Mouse (Mus musculus): ENCODE data around the gene Rab4a.

The Rab4a gene

GRCm38 (mm10) chr8:123805718-123806373, at the start of gene Rab4a:
TSS of gene Rab4a (plus strand) at chr8:123805985.
- no peak for DNase-seq (ENCODE audit: low read depth in 1 of 2, low spot score in 2 of 2)

- no peak for DNase-seq (ENCODE audit: low read depth in 1 of 2, low spot score in 2 of 2)
Observed at GRCm38 (mm10) chr8:123756901-123757300, 48.9 kb upstream of the Rab4a start.

- DNase-seq (ENCODE audit: low read depth in 1 of 2, low spot score in 2 of 2) = no peak
Observed at GRCm38 (mm10) chr8:123758935-123759334, 46.9 kb upstream of the Rab4a start.

- DNase-seq (ENCODE audit: low read depth in 1 of 2, low spot score in 2 of 2) = no peak
Observed at GRCm38 (mm10) chr8:123759933-123760332, 45.9 kb upstream of the Rab4a start.

GRCm38 (mm10) chr8:123760579-123760978, 45.2 kb upstream of the Rab4a start:
- no peak for DNase-seq (ENCODE audit: low read depth in 1 of 2, low spot score in 2 of 2)

GRCm38 (mm10) chr8:123761266-123761882, 44.4 kb upstream of the Rab4a start:
- DNase-seq (ENCODE audit: low read depth in 1 of 2, low spot score in 2 of 2) = no peak

GRCm38 (mm10) chr8:123761883-123762270, 43.9 kb upstream of the Rab4a start:
- no peak for DNase-seq (ENCODE audit: low read depth in 1 of 2, low spot score in 2 of 2)

GRCm38 (mm10) chr8:123763355-123763754, 42.4 kb upstream of the Rab4a start:
- no peak for DNase-seq (ENCODE audit: low read depth in 1 of 2, low spot score in 2 of 2)

- DNase-seq (ENCODE audit: low read depth in 1 of 2, low spot score in 2 of 2) = no peak
Observed at GRCm38 (mm10) chr8:123764671-123765070, 41.1 kb upstream of the Rab4a start.

- DNase-seq (ENCODE audit: low read depth in 1 of 2, low spot score in 2 of 2) = no peak
Observed at GRCm38 (mm10) chr8:123766516-123766915, 39.3 kb upstream of the Rab4a start.

GRCm38 (mm10) chr8:123767874-123768273, 37.9 kb upstream of the Rab4a start:
- no peak for DNase-seq (ENCODE audit: low read depth in 1 of 2, low spot score in 2 of 2)

- no peak for DNase-seq (ENCODE audit: low read depth in 1 of 2, low spot score in 2 of 2)
Observed at GRCm38 (mm10) chr8:123768492-123769356, 37.1 kb upstream of the Rab4a start.

- DNase-seq (ENCODE audit: low read depth in 1 of 2, low spot score in 2 of 2) = no peak
Observed at GRCm38 (mm10) chr8:123773468-123773867, 32.3 kb upstream of the Rab4a start.

GRCm38 (mm10) chr8:123774491-123774890, 31.3 kb upstream of the Rab4a start:
- no peak for DNase-seq (ENCODE audit: low read depth in 1 of 2, low spot score in 2 of 2)

GRCm38 (mm10) chr8:123777319-123777718, 28.5 kb upstream of the Rab4a start:
- no peak for DNase-seq (ENCODE audit: low read depth in 1 of 2, low spot score in 2 of 2)

GRCm38 (mm10) chr8:123780471-123780870, 25.3 kb upstream of the Rab4a start:
- DNase-seq (ENCODE audit: low read depth in 1 of 2, low spot score in 2 of 2) = no peak

GRCm38 (mm10) chr8:123781256-123781655, 24.5 kb upstream of the Rab4a start:
- no peak for DNase-seq (ENCODE audit: low read depth in 1 of 2, low spot score in 2 of 2)

- DNase-seq (ENCODE audit: low read depth in 1 of 2, low spot score in 2 of 2) = no peak
Observed at GRCm38 (mm10) chr8:123783525-123784249, 22.1 kb upstream of the Rab4a start.

GRCm38 (mm10) chr8:123786166-123786565, 19.6 kb upstream of the Rab4a start:
- DNase-seq (ENCODE audit: low read depth in 1 of 2, low spot score in 2 of 2) = no peak

GRCm38 (mm10) chr8:123786644-123787043, 19.1 kb upstream of the Rab4a start:
- DNase-seq (ENCODE audit: low read depth in 1 of 2, low spot score in 2 of 2) = no peak

- no peak for DNase-seq (ENCODE audit: low read depth in 1 of 2, low spot score in 2 of 2)
Observed at GRCm38 (mm10) chr8:123787254-123787897, 18.4 kb upstream of the Rab4a start.
